Mouse (Mus musculus) thymus, adult 2 months (tissue): Measurements from ENCODE around the gene Ubxn4. TPM values are rescaled to one million over a fixed set of nuclear protein-coding genes. Genes with fewer than 3 reads are reported as not detected.

Experiments used
- DNase-seq: peaks from one replicate; pipeline ENCODE4 v3.0.0; 2021
- H3K27ac ChIP-seq: fragments of 200-500 bp; 2 replicates; pipeline ENCODE4 v1.5.1; 2012; ENCODE audit warnings: low read length, control low read depth; ENCODE audit not compliant: control insufficient read depth, insufficient read depth
- H3K27me3 ChIP-seq: fragments of 200-500 bp; 2 replicates; pipeline ENCODE4 v1.6.1; 2012; ENCODE audit warnings: mild to moderate bottlenecking, low read length, moderate library complexity, mixed read lengths; ENCODE audit not compliant: control insufficient read depth, insufficient read depth
- H3K36me3 ChIP-seq: fragments of 200-500 bp; 2 replicates; pipeline ENCODE4 v1.6.1; 2012; ENCODE audit warnings: mild to moderate bottlenecking, low read length, moderate library complexity; ENCODE audit not compliant: control insufficient read depth, insufficient read depth
- H3K4me1 ChIP-seq: fragments of 200-500 bp; replicated peaks from 2 replicates; pipeline ENCODE4 v1.6.1; 2012; ENCODE audit warnings: low read length; ENCODE audit not compliant: control insufficient read depth, insufficient read depth
- H3K4me3 ChIP-seq: fragments of 200-500 bp; 2 replicates; pipeline ENCODE4 v1.5.1; 2012; ENCODE audit warnings: mild to moderate bottlenecking, low read length, control low read depth, moderate library complexity; ENCODE audit not compliant: control insufficient read depth, insufficient read depth
- CTCF ChIP-seq: fragments of 200-500 bp; IDR thresholded peaks from 2 replicates; pipeline ENCODE4 v1.5.1; 2012; ENCODE audit warnings: mild to moderate bottlenecking, control low read depth, low read length, moderate library complexity, borderline replicate concordance; ENCODE audit not compliant: control insufficient read depth, poor library complexity, insufficient read depth; ENCODE audit errors: extremely low read depth
- POLR2A ChIP-seq: fragments of 200-500 bp; IDR thresholded peaks from 2 replicates; pipeline ENCODE4 v1.6.1; 2012; ENCODE audit warnings: mild to moderate bottlenecking, low read length, control low read depth, moderate library complexity; ENCODE audit not compliant: control insufficient read depth, poor library complexity, insufficient read depth; ENCODE audit errors: extremely low read depth
- WGBS: fragments of 180-500 bp; shearing (Covaris S2); methylation state at CpG from one replicate; pipeline ENCODE4 v1.1.7; 2018; 5-methylcytosine and 5-hydroxymethylcytosine counted together
- polyA plus RNA-seq: library from polyadenylated mRNA; depleted of rRNA; stranded (reverse); fragments of >200 nt; gene quantifications from 2 replicates; pipeline ENCODE4 v1.2.3, GENCODE M21; 2012

Ubxn4 gene
- polyA plus RNA-seq, 1 experiment, result 26.7 TPM

DNA sequence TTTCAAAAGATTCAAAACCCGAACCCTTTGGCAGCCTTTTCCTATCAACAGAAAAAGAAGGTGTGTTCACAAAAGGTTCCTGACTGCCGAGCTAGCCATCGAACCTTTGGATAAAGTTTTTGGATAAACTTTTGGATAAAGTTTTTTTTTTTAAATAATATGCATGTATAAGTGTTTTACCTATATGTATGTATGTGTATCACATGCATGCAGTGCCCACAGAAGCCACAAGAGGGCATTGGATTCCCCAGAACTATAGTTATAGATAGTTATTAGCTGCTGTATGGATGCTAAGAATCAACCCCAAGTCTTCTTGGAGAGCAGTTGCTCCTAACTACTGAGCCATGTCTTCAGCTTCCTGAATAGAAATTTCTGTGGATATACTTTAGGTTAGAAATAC, 38.0 kb downstream of the Ubxn4 start:
- Histone ChIP-seq H3K4me3 (no peak overlapping the region), H3K36me3 (peaks cover 32% of the 10 kb centered on the region), H3K4me1 (no peaks in the 10 kb centered on the region), H3K27me3 (no peaks in the 10 kb centered on the region), H3K27ac (no peak overlapping the region)
- DNase-seq, result no peak
- WGBS, result 98% methylated on average over 3 of the region's 3 CpGs
- TF ChIP-seq POLR2A (no peak), CTCF (no peak)

- H3K4me3 ChIP-seq, result no peak overlapping the region
- DNase-seq, result no peak
- peaks cover 20% of the 10 kb centered on the region for H3K36me3 ChIP-seq
- 98% methylated on average over 3 of the region's 3 CpGs for WGBS
- TF ChIP-seq CTCF, result no peak
- no peak for TF ChIP-seq POLR2A
- H3K4me1 ChIP-seq, result no peaks in the 10 kb centered on the region
- no peak overlapping the region for H3K27ac ChIP-seq
- H3K27me3 ChIP-seq, result no peaks in the 10 kb centered on the region
Observed at GRCm38 (mm10) chr1:128282924-128283323, 39.2 kb downstream of the Ubxn4 start.

- no peak for DNase-seq
- 82% methylated on average over 8 of the region's 8 CpGs for WGBS
Observed at GRCm38 (mm10) chr1:128284157-128284690, 40.5 kb downstream of the Ubxn4 start.

DNA sequence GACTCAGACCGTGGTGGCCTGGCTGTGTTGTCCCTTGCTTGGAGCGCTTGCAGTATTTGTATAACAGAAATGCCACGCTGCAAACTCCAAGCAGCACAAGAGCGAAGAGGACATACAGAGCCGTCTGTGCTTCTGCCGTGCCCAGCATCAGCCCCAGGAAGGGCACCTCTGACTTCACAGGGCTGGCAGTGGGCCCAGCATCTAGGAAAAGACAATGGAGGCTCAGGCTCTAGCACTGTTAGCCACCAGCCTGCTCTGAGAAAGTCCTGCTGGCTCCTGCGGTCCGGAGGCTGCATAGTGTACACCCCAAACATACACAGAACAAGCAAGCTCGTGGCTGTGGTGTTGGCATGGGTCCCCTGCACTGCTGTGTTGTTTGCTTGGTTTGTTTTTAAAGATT, 41.4 kb downstream of the Ubxn4 start:
- Histone ChIP-seq H3K27me3 (no peaks in the 10 kb centered on the region), H3K4me1 (no peaks in the 10 kb centered on the region), H3K4me3 (no peak overlapping the region), H3K27ac (no peak overlapping the region), H3K36me3 (no peaks in the 10 kb centered on the region)
- 93% methylated on average over 9 of the region's 9 CpGs for WGBS
- no peak for DNase-seq
- TF ChIP-seq CTCF (no peak), POLR2A (no peak)

More at GRCm38 (mm10) chr1:128284157-128284690, 40.5 kb downstream of the Ubxn4 start:
- no peaks in the 10 kb centered on the region for H3K4me1 ChIP-seq
- TF ChIP-seq POLR2A (no peak), CTCF (no peak)
- peaks cover 8% of the 10 kb centered on the region for H3K36me3 ChIP-seq
- no peak overlapping the region for H3K27ac ChIP-seq
- no peaks in the 10 kb centered on the region for H3K27me3 ChIP-seq
- H3K4me3 ChIP-seq, result no peak overlapping the region

DNA sequence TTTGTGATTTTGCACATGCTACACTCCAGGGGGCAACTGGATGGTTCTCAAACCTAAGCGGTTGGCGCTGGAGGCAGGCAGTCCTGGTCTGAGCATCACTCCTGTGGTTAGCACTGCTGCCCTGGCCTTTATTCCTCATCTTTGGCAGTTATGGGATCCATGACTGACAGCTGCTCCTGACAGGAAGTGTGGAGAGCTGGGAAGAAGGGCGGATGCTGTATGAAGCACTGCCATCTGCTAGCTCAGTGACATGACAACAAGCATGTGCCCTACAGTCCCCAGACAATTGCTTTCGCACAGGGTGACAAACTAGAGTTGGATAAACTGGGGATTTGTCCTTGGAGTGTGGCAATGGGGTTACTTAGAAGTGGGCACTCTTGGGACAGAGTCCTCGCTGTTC, 46.5 kb downstream of the Ubxn4 start:
- H3K27me3 ChIP-seq, result no peaks in the 10 kb centered on the region
- WGBS, result 98% methylated on average over 5 of the region's 5 CpGs
- H3K36me3 ChIP-seq, result no peaks in the 10 kb centered on the region
- no peak overlapping the region for H3K4me3 ChIP-seq
- H3K4me1 ChIP-seq, result no peaks in the 10 kb centered on the region
- no peak overlapping the region for H3K27ac ChIP-seq
- TF ChIP-seq CTCF (no peak), POLR2A (no peak)
- DNase-seq, result no peak

DNA sequence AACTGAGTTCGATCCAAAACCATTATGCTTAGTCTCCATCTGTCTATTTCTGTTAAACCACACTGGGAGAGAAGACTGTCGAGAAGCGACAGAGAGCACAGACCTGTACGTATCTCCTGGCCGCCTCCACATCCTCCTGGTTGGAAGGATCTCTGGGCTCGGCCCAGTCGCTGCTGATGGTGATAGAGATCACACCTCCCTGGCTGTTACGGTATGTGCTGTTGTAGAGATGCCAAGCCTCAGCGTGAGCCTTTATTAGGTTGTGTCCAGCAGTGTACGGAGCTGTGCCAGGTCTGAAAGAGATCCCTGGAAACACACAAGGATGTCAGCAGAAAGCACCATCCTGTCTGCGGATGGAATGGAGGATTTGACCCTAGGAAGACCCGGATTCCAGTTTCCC, 49.8 kb downstream of the Ubxn4 start:
- TF ChIP-seq CTCF (no peak), POLR2A (no peak)
- Histone ChIP-seq H3K4me1 (no peaks in the 10 kb centered on the region), H3K27ac (no peak overlapping the region), H3K36me3 (no peaks in the 10 kb centered on the region), H3K27me3 (no peaks in the 10 kb centered on the region), H3K4me3 (no peak overlapping the region)
- DNase-seq, result no peak
- 93% methylated on average over 12 of the region's 12 CpGs for WGBS

GRCm38 (mm10) chr1:128295296-128295695, 51.5 kb downstream of the Ubxn4 start:
- no peak for TF ChIP-seq POLR2A
- TF ChIP-seq CTCF, result no peak
- DNase-seq, result no peak
- WGBS, result 90% methylated on average over 8 of the region's 8 CpGs

More at GRCm38 (mm10) chr1:128295296-128295695, 51.5 kb downstream of the Ubxn4 start:
- Histone ChIP-seq H3K4me3 (no peak overlapping the region), H3K36me3 (no peaks in the 10 kb centered on the region), H3K27me3 (no peaks in the 10 kb centered on the region), H3K27ac (no peak overlapping the region), H3K4me1 (no peaks in the 10 kb centered on the region)
